Mouse (Mus musculus) megakaryocyte, adult 5-6 weeks (primary cell): ENCODE measurements at regions not wholly inside any gene's neighbourhood (a gene's known extent, or its start where the extent isn't known, plus 50 kb on each side); places are given as distances from the start of the nearest gene placed in this dataset.

ENCODE experiments used
- ATAC-seq: 2 replicates; pipeline ENCODE4 v1.8.0; 2016; ENCODE audit warnings: mild to moderate bottlenecking, inconsistent platforms; ENCODE audit not compliant: poor library complexity, severe bottlenecking

- no peak for ATAC-seq
These were observed 153.3 kb upstream of the Ccnh start for GRCm38 (mm10) chr13:85035903-85036302.

- no peak for ATAC-seq
These were observed 152.4 kb upstream of the Ccnh start for GRCm38 (mm10) chr13:85036830-85037229.

DNA sequence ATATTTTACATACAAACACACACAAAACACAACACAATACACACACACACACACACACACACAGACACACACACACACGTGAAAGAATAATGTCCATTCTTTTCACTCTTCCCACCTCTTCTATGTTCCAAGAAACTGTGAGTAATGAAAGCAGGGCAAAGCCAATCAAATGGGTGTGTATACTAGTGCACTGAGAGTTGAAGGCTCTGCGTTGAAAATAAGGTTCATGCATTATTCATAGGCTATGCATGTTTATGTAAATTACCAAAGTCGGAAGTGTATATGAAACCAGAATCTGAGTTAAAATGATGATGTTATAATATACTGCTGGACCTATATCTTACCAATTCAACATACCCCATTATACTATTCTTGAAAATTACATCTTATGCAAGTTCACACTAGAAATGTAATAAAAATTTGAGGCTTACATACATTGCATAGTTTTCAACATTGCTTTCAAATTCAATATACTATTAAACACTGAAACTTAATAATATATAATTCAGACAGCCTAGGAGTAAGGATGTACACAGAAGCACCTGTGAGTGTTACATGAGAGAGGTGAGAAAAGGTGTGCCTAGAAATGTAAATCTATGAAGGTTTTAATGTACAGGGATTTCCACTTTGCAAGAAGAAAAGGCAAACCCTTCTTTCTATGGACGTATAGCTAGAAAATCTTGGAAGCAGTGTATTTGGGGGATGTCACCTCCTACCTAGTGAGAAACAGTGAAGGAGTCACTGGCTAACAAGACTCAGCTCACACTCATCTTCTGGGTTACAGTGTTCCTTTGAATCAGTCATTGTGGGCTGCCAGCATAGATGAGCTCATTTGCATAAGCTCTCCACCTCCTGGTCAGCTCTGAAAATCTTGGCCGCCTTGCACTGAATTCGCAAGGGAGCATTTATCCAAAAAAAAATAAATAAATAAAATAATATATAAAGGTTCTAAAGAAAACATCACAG lies 122.3 kb upstream of the Ccnh start:
- ATAC-seq: no peak

DNA sequence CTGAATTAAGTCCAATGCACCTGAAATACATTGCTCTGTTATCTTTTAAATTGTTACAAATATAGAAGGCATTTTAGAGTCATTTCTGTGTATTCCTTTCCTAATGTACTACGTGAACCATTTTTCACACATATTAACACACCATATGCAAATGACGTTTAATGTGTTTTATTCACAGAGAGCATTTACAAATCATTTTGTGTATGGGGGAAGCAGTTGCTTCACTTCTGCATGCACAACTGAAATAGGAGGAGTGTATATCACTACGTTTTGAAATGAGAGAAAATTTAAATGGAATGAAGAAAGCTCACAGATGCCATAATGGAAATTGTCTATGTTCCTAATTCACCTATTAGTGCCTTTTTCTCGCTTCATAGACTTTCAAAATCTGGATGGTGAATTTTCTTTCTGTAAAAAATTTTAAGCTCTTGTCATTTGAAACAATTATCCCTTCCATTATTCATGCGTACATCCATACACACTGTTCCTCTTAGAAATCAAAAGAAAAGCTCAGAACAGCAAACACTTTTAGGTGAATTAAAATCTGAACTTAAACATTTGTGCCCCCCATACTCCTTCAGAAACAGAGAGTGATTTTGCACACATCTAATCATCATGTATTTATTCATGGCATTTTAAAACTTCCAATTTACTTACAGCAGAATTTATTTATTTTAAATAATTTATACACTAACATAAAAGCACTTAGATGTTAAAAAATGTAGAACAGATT lies 121.5 kb upstream of the Ccnh start:
- ATAC-seq: no peak

DNA sequence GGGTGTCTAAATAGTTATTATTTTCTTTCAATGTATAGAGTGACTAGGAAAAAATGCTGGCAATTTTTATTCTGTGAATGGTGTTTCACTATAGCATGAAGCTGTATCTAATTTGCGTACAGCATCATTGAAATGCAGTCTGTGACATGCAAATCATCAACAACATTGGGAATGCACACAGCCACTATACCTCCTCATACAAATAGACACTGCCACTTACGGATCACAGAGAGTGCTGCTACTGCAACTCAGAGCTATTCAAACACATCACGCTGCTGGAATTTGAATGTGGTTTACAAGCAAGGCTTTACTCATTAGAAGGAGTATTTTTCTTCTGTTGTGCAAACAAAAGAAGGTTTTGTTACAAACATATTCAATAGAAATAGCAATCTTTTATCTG lies 120.8 kb upstream of the Ccnh start:
- no peak for ATAC-seq

DNA sequence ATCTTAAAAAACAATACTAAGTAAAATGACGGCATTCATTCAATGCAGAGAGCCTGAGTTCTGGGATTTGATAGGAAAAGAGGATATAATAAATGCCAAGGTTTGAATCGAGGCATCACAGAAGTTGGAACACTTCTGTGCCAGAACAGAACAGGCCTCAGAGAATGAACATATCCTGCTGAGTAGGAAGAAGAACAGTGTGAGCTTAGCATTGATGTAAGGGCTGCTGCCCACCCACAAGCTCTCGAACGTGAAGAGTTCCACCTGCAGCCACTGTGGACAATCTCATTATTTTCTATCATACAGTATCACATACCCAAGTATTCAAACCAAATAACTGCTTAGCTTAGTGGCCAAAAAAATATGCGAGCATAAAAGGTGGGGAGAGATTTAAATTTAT lies 105.9 kb upstream of the Ccnh start:
- no peak for ATAC-seq

GRCm38 (mm10) chr13:85083742-85084141 lies 105.5 kb upstream of the Ccnh start:
- ATAC-seq: no peak

DNA sequence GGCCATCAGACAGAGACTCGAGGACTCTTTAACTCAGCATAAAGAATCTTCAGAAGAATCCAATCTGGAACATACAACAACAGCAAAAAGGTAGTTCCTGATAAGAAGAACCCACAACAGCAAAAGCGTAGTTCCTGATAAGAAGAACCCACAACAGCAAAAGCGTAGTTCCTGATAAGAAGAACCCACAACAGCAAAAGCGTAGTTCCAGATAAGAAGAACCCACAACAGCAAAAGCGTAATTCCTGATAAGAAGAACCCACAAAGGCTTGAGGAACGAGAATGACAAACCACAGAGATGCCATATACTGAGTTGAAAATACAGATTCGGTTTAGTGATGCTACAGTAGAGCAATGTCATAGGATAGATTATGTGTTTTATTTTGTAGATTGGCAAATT lies 93.0 kb upstream of the Ccnh start:
- ATAC-seq: no peak

GRCm38 (mm10) chr13:85123309-85123708 lies 65.9 kb upstream of the Ccnh start:
- ATAC-seq: no peak

GRCm38 (mm10) chr13:85126573-85127547 lies 62.3 kb upstream of the Ccnh start:
- peak; percentile 97 for ATAC-seq

- no peak for ATAC-seq
These were observed 61.7 kb upstream of the Ccnh start for GRCm38 (mm10) chr13:85127548-85127925.
